Mouse (Mus musculus) adrenal gland, postnatal 14 days (tissue): ENCODE data around the gene Usp49. TPM values are rescaled to one million over a fixed set of nuclear protein-coding genes. Genes with fewer than 3 reads are reported as not detected.

Experiments used
- total RNA-seq: library from RNA; stranded (reverse); gene quantifications from 2 replicates; pipeline ENCODE4 v1.2.3, GENCODE M21; 2021

Usp49 gene
- total RNA-seq, 1 experiment from 2014 or later = 6.8 TPM

Other genes starting within 250 kb of the Usp49 start
- gene Guca1b, start 245.3 kb upstream of the Usp49 start, total RNA-seq = 0.79 and 1.0 TPM in 2 replicates
- gene Guca1a, start 230.1 kb upstream of the Usp49 start, total RNA-seq = 1.1 TPM in 2 replicates
- 1.4 and 1.7 TPM in 2 replicates for gene AI661453, start 194.1 kb upstream of the Usp49 start, total RNA-seq
- gene 1700001C19Rik, start 193.3 kb upstream of the Usp49 start, total RNA-seq = 0.82 TPM in 1 of 2 replicates, not detected in the other
- 22.9 and 23.9 TPM in 2 replicates for gene Taf8, start 128.4 kb upstream of the Usp49 start, total RNA-seq
- 228 and 248 TPM in 2 replicates for gene Ccnd3, start 125.6 kb upstream of the Usp49 start, total RNA-seq
- gene Bysl, start 19.2 kb upstream of the Usp49 start, total RNA-seq = 19.7 and 21.6 TPM in 2 replicates
- 39.3 and 39.8 TPM in 2 replicates for gene Med20, start 19.1 kb upstream of the Usp49 start, total RNA-seq
- 3.0 and 3.3 TPM in 2 replicates for gene Gm20517, start 19.1 kb upstream of the Usp49 start, total RNA-seq
- gene Tomm6, start 57.7 kb downstream of the Usp49 start, total RNA-seq = 196 and 198 TPM in 2 replicates
- gene Frs3, start 58.3 kb downstream of the Usp49 start, total RNA-seq = 3.8 and 4.8 TPM in 2 replicates
- gene Gm21981, start 63.8 kb downstream of the Usp49 start, total RNA-seq = 0.90 and 1.4 TPM in 2 replicates
- gene Prickle4, start 64.0 kb downstream of the Usp49 start, total RNA-seq = 4.5 and 4.8 TPM in 2 replicates
- gene Pgc, start 96.2 kb downstream of the Usp49 start, total RNA-seq = not detected in 2 replicates
- 18.9 and 22.3 TPM in 2 replicates for gene Tfeb, start 106.3 kb downstream of the Usp49 start, total RNA-seq
- 3.9 and 4.3 TPM in 2 replicates for gene Mdfi, start 204.0 kb downstream of the Usp49 start, total RNA-seq